ENCODE assay signal across 8 mouse cellular contexts in the genomic region with DNA sequence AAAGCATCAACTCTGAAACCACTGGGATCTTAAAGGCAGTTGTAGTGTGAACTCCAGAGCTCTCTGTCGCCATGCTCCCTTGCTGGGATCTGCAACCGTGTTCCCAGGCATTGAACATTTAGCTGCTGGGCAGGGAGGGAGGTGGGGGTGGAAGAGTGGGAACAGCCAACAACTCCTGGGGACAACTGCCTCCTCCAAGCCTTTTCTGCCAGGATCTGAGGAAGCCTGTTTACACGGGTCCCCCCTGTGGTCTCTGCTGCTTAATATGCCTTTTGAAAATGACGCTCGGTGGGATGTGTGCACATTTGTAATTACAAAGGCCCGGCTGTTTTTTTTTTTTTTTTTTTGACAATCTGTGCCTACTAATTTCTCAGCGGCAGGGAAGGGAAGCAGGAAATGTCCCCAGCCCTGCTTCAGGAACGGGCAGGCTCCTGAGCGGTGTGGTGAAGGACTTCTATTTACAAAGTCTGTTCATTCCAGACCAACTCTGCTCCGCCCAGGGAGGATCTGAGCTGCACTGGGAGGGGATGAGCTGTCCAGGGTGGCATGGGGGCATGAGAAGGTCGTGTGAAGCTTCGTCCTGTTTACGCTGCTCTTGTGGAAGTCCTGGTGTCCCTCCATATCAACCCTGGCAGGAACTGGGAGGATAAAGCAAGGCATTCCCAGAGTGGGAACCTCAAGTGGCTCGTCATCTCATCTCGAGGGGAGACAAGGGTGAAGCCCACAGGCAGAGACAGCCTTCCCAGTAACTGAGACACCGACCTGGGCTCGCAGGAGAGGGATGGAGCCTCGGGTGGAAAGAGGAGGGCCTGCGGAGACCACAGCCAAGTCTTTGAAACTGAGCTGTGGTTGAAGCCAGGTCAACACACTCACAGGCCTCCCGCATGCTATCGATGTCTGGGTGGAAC.
DNase-seq lines count a peak whose midpoint lies in the region; ATAC-seq and TF ChIP-seq lines count a peak whose summit lies in the region.

No protein-coding gene starts in this region.

- DNase-seq in intestine, embryonic 14.5 days (ENCODE audit: low spot score): no peak
- DNase-seq in layer of hippocampus, adult 2 months (ENCODE audit: low spot score in 2 of 2): peak; percentile 47 to 61
- DNase-seq in midbrain, postnatal 0 days (ENCODE audit: low spot score): peak; percentile 87
- DNase-seq in kidney, adult 11 months: no peak
- no peak for DNase-seq in T-cell, adult 2 months (ENCODE audit: low spot score)

- H3K4me2 ChIP-seq in intestine, embryonic 14.5 days (ENCODE audit: low read length): 0 out of 2 replicates have a peak overlapping the region, but pooled peaks have one; percentile 15
- H3K4me2 ChIP-seq in intestine, embryonic 15.5 days (replicated peaks): no peak overlapping the region
- no peak overlapping the region for H3K4me2 ChIP-seq in embryonic facial prominence, embryonic 12.5 days (replicated peaks)
- no peak overlapping the region for H3K4me2 ChIP-seq in midbrain, postnatal 0 days (ENCODE audit: low read depth, low read length, poor library complexity, severe bottlenecking)

- H3K4me1 ChIP-seq in intestine, embryonic 14.5 days (replicated peaks; ENCODE audit: control insufficient read depth, insufficient read depth, low read length): peaks cover 31% of the 10 kb centered on the region
- peaks cover 23% of the 10 kb centered on the region for H3K4me1 ChIP-seq in intestine, embryonic 15.5 days (replicated peaks)
- H3K4me1 ChIP-seq in embryonic facial prominence, embryonic 12.5 days: peaks cover 52% of the 10 kb centered on the region
- peaks cover 5% of the 10 kb centered on the region; the same call in 1 of the 2 replicates for H3K4me1 ChIP-seq in midbrain, postnatal 0 days (ENCODE audit: insufficient read depth, low read length)

- H3K4me3 ChIP-seq in intestine, embryonic 14.5 days (ENCODE audit: low read depth, low read length): no peak overlapping the region
- H3K4me3 ChIP-seq in intestine, embryonic 15.5 days (replicated peaks): no peak overlapping the region
- no peak overlapping the region for H3K4me3 ChIP-seq in embryonic facial prominence, embryonic 12.5 days
- no peak overlapping the region for H3K4me3 ChIP-seq in layer of hippocampus, adult 2 months
- no peak overlapping the region for H3K4me3 ChIP-seq in midbrain, postnatal 0 days (ENCODE audit: low read depth, low read length)

- H3K36me3 ChIP-seq in intestine, embryonic 14.5 days (ENCODE audit: control insufficient read depth, insufficient read depth, low read length): no peaks in the 10 kb centered on the region
- H3K36me3 ChIP-seq in intestine, embryonic 15.5 days: no peaks in the 10 kb centered on the region
- H3K36me3 ChIP-seq in embryonic facial prominence, embryonic 12.5 days: no peaks in the 10 kb centered on the region
- H3K36me3 ChIP-seq in midbrain, postnatal 0 days (ENCODE audit: insufficient read depth, low read length): no peaks in the 10 kb centered on the region

- peak; percentile 27; the same call in 1 of the 2 replicates for TF ChIP-seq CTCF in layer of hippocampus, adult 2 months (conservative IDR thresholded peaks at IDR 0.05)
- TF ChIP-seq CTCF in midbrain, postnatal 0 days (IDR thresholded peaks at IDR 0.05): peak; percentile 17; the same call in 1 of the 2 replicates

- WGBS in intestine, embryonic 14.5 days: 30% methylated on average over 21 of the region's 21 CpGs
- 31% methylated on average over 21 of the region's 21 CpGs for WGBS in intestine, embryonic 15.5 days
- 28% methylated on average over 21 of the region's 21 CpGs for WGBS in embryonic facial prominence, embryonic 12.5 days
- whole genome bisulfite sequencing in midbrain, postnatal 0 days: 32% methylated on average over 21 of the region's 21 CpGs

- ATAC-seq in intestine, embryonic 14.5 days (replicated peaks; ENCODE audit: low FRiP score, low TSS enrichment, low read depth): no peak
- ATAC-seq in intestine, embryonic 15.5 days: no peak
- no peak for ATAC-seq in embryonic facial prominence, embryonic 12.5 days (ENCODE audit: insufficient number of reproducible peaks, insufficient read depth, low FRiP score, low TSS enrichment)
- ATAC-seq in midbrain, postnatal 0 days (ENCODE audit: low FRiP score): peak; percentile 25; the same call in 1 of the 2 replicates
- ATAC-seq in megakaryocyte progenitor cell, adult 5-6 weeks (replicated peaks; ENCODE audit: poor library complexity): no peak

- H3K9me3 ChIP-seq in intestine, embryonic 14.5 days (ENCODE audit: control insufficient read depth, low read length): peaks cover 6% of the 10 kb centered on the region; the same call in 1 of the 2 replicates
- H3K9me3 ChIP-seq in intestine, embryonic 15.5 days: no peaks in the 10 kb centered on the region
- H3K9me3 ChIP-seq in embryonic facial prominence, embryonic 12.5 days: no peaks in the 10 kb centered on the region; the same call in 1 of the 2 replicates
- H3K9me3 ChIP-seq in midbrain, postnatal 0 days (ENCODE audit: low read length): no peaks in the 10 kb centered on the region

- no peak overlapping the region for H3K9ac ChIP-seq in intestine, embryonic 14.5 days (ENCODE audit: low read length)
- no peak overlapping the region for H3K9ac ChIP-seq in intestine, embryonic 15.5 days
- H3K9ac ChIP-seq in embryonic facial prominence, embryonic 12.5 days: no peak overlapping the region
- H3K9ac ChIP-seq in midbrain, postnatal 0 days (replicated peaks; ENCODE audit: low read length, poor library complexity, severe bottlenecking): 0 out of 2 replicates have a peak overlapping the region, but pooled peaks have one; percentile 8

- H3K27me3 ChIP-seq in intestine, embryonic 14.5 days (replicated peaks; ENCODE audit: control insufficient read depth, insufficient read depth, low read length): no peaks in the 10 kb centered on the region
- H3K27me3 ChIP-seq in intestine, embryonic 15.5 days (replicated peaks): no peaks in the 10 kb centered on the region
- H3K27me3 ChIP-seq in embryonic facial prominence, embryonic 12.5 days: no peaks in the 10 kb centered on the region
- no peaks in the 10 kb centered on the region for H3K27me3 ChIP-seq in midbrain, postnatal 0 days (ENCODE audit: insufficient read depth, low read length)

- H3K27ac ChIP-seq in intestine, embryonic 14.5 days (ENCODE audit: low read depth): no peak overlapping the region
- no peak overlapping the region for H3K27ac ChIP-seq in intestine, embryonic 15.5 days
- H3K27ac ChIP-seq in embryonic facial prominence, embryonic 12.5 days: peak overlapping the region; percentile 69; the same call in 1 of the 2 replicates
- peak overlapping the region; percentile 82 for H3K27ac ChIP-seq in layer of hippocampus, adult 2 months
- H3K27ac ChIP-seq in midbrain, postnatal 0 days (ENCODE audit: low read depth, low read length): peak overlapping the region; percentile 4; the same call in 1 of the 2 replicates

Comparison
In these comparisons a context has a peak if more than half of its experiments do, and no peak if none do; other contexts are left out.
1. DNase-seq: peak in layer of hippocampus, adult 2 months (2 of 2) and midbrain, postnatal 0 days (single experiment); none in intestine, embryonic 14.5 days (single experiment), kidney, adult 11 months (single experiment) and T-cell, adult 2 months (single experiment).
2. H3K27ac ChIP-seq: peak in embryonic facial prominence, embryonic 12.5 days (single experiment), layer of hippocampus, adult 2 months (single experiment) and midbrain, postnatal 0 days (single experiment); none in intestine, embryonic 14.5 days (single experiment) and intestine, embryonic 15.5 days (single experiment).